Mouse (Mus musculus): ENCODE data around the gene Psd. TPM values are rescaled to one million over a fixed set of nuclear protein-coding genes. Genes with fewer than 3 reads are reported as not detected.

The Psd gene
- total RNA-seq, 2 experiments from 2014 or later: 0.51 to 0.62 TPM

- DNase-seq: no peak
- intact Hi-C loops (cut with DNase I): no loop called here
Measured at GRCm38 (mm10) chr19:46339287-46339971, 12.5 kb upstream of the Psd start.

- DNase-seq: no peak
Measured at GRCm38 (mm10) chr19:46338942-46339286, 12.0 kb upstream of the Psd start.

GRCm38 (mm10) chr19:46338331-46338936, 11.5 kb upstream of the Psd start, which contains the start of gene Cuedc2:
Gene Cuedc2 (minus strand): TSS chr19:46338702.
- intact Hi-C loops (cut with DNase I): no loop called here
- DNase-seq: peak; percentile 95 to 100

More at GRCm38 (mm10) chr19:46338942-46339286, 12.0 kb upstream of the Psd start:
- intact Hi-C loops (cut with DNase I): no loop called here

- intact Hi-C loops (cut with DNase I): no loop called here
- DNase-seq: no peak
Measured at GRCm38 (mm10) chr19:46337719-46338330, 10.9 kb upstream of the Psd start.

GRCm38 (mm10) chr19:46333906-46334305, 7.0 kb upstream of the Psd start:
- intact Hi-C loops (cut with DNase I): no loop called here
- DNase-seq: no peak

GRCm38 (mm10) chr19:46332721-46333339, 5.9 kb upstream of the Psd start:
- DNase-seq: no peak
- intact Hi-C loops (cut with DNase I): no loop called here

- intact Hi-C loops (cut with DNase I): no loop called here
- no peak for DNase-seq
Measured at GRCm38 (mm10) chr19:46331936-46332335, 5.0 kb upstream of the Psd start.

- no peak for DNase-seq
- intact Hi-C loops (cut with DNase I): no loop called here
Measured at GRCm38 (mm10) chr19:46331326-46331725, 4.4 kb upstream of the Psd start.

GRCm38 (mm10) chr19:46330696-46331095, 3.7 kb upstream of the Psd start:
- DNase-seq: no peak
- intact Hi-C loops (cut with DNase I): no loop called here

- intact Hi-C loops (cut with DNase I): no loop called here
- peak; percentile 65 to 68 for DNase-seq
Measured at GRCm38 (mm10) chr19:46329951-46330350, 3.0 kb upstream of the Psd start.

- DNase-seq: no peak
- intact Hi-C loops (cut with DNase I): no loop called here
Measured at GRCm38 (mm10) chr19:46329031-46329641, 2.2 kb upstream of the Psd start.

- DNase-seq: peak; percentile 91 to 95
- intact Hi-C loops (cut with DNase I): no loop called here
Measured at GRCm38 (mm10) chr19:46328081-46329030, 1.4 kb upstream of the Psd start, which contains the start of gene Fbxl15. Gene Fbxl15 (plus strand): TSS chr19:46328184.

GRCm38 (mm10) chr19:46327531-46328064, 642 bp upstream of the Psd start:
- intact Hi-C loops (cut with DNase I): loop anchor here (2.0 kb wide), 1 partner anchor 17 kb away; no protein-coding TSS in a partner anchor
- DNase-seq: no peak

GRCm38 (mm10) chr19:46326019-46326755, 769 bp downstream of the Psd start:
- DNase-seq: no peak
- intact Hi-C loops (cut with DNase I): loop anchor here (2.0 kb wide), 1 partner anchor 15 kb away; no protein-coding TSS in a partner anchor

GRCm38 (mm10) chr19:46324918-46325317, 2.0 kb downstream of the Psd start:
- intact Hi-C loops (cut with DNase I): no loop called here

GRCm38 (mm10) chr19:46324366-46324765, 2.6 kb downstream of the Psd start:
- intact Hi-C loops (cut with DNase I): no loop called here
- no peak for DNase-seq

More at GRCm38 (mm10) chr19:46324918-46325317, 2.0 kb downstream of the Psd start:
- no peak for DNase-seq

GRCm38 (mm10) chr19:46323716-46324115, 3.2 kb downstream of the Psd start:
- no peak for DNase-seq
- intact Hi-C loops (cut with DNase I): no loop called here

- intact Hi-C loops (cut with DNase I): no loop called here
- no peak for DNase-seq
Measured at GRCm38 (mm10) chr19:46322996-46323572, 3.9 kb downstream of the Psd start.
